Mouse (Mus musculus) gastrocnemius, postnatal 25 days (tissue): ENCODE data around the gene Lsm10. TPM values are rescaled to one million over a fixed set of nuclear protein-coding genes. Genes with fewer than 3 reads are reported as not detected.
"Not testable (repeated sequence)": the region's sequence is repeated elsewhere in the genome, so short reads cannot be mapped to it uniquely, and the experiment has no call there.

Experiments
- DNase-seq: peaks from one replicate; pipeline ENCODE4 v3.0.0; 2022
- total RNA-seq, 2 experiments: library from RNA; stranded (reverse); gene quantifications; 1 replicate in 1 of 2; 2 replicates in 1 of 2; pipeline ENCODE4 v1.2.3; 2021

Lsm10 gene
- total RNA-seq, 2 experiments from 2014 or later = 6.7 to 7.6 TPM

- not testable (repeated sequence) for DNase-seq
Observed at GRCm38 (mm10) chr4:126095622-126096430, 597 bp upstream of the Lsm10 start.

- DNase-seq = no peak
Observed at GRCm38 (mm10) chr4:126097711-126098253, 1.4 kb downstream of the Lsm10 start.

- no peak for DNase-seq
Observed at GRCm38 (mm10) chr4:126099365-126099764, 2.9 kb downstream of the Lsm10 start.

- no peak for DNase-seq
Observed at GRCm38 (mm10) chr4:126100764-126101163, 4.3 kb downstream of the Lsm10 start.

GRCm38 (mm10) chr4:126102061-126102841 lies 5.8 kb downstream of the Lsm10 start:
- DNase-seq = peak; percentile 37

GRCm38 (mm10) chr4:126103057-126103581 lies 6.7 kb downstream of the Lsm10 start:
- peak; percentile 89 for DNase-seq

- DNase-seq = peak; percentile 97
Observed at GRCm38 (mm10) chr4:126103590-126104068, 7.2 kb downstream of the Lsm10 start, which contains the start of gene Stk40. Gene Stk40 (plus strand): TSS chr4:126103957.

- DNase-seq = peak; percentile 40
Observed at GRCm38 (mm10) chr4:126104261-126105075, 8.0 kb downstream of the Lsm10 start.

- no peak for DNase-seq
Observed at GRCm38 (mm10) chr4:126105131-126105783, 8.8 kb downstream of the Lsm10 start.

- no peak for DNase-seq
Observed at GRCm38 (mm10) chr4:126108061-126108740, 11.8 kb downstream of the Lsm10 start.

- DNase-seq = no peak
Observed at GRCm38 (mm10) chr4:126109613-126110373, 13.4 kb downstream of the Lsm10 start.

- peak; percentile 86 for DNase-seq
Observed at GRCm38 (mm10) chr4:126110374-126111152, 14.1 kb downstream of the Lsm10 start.

- DNase-seq = no peak
Observed at GRCm38 (mm10) chr4:126111153-126111549, 14.7 kb downstream of the Lsm10 start.

- peak; percentile 66 for DNase-seq
Observed at GRCm38 (mm10) chr4:126113243-126113642, 16.8 kb downstream of the Lsm10 start.

- DNase-seq = peak; percentile 56
Observed at GRCm38 (mm10) chr4:126113943-126114342, 17.5 kb downstream of the Lsm10 start.

GRCm38 (mm10) chr4:126115411-126115810 lies 19.0 kb downstream of the Lsm10 start:
- no peak for DNase-seq

- DNase-seq = no peak
Observed at GRCm38 (mm10) chr4:126115871-126116521, 19.6 kb downstream of the Lsm10 start.

GRCm38 (mm10) chr4:126117116-126117515 lies 20.7 kb downstream of the Lsm10 start:
- DNase-seq = no peak
